Mouse (Mus musculus) kidney, adult 11 months (tissue): ENCODE data around the gene Spns1.

Source experiments
- DNase-seq: peaks from one replicate; pipeline ENCODE4 v3.0.0; 2022

Gene Spns1

DNA sequence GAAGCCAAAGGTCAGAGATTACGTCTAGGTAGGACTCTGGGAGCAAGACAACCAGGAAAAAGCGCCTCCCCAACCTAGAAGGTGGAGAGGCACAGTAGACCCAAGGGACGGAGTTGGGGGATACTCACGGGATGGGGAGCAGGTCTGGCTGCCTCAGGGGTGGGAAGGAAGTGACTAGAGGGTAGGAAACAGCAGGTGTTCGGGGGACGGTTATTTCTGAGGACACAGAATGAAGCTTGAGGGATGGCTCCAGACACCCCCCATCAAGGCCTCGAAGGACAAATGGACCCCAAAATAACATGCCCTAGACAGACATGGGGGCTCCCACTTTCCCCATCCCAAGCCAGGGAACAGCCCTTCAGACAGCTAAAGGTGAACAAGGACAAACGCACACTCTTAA, 8.9 kb downstream of the Spns1 start:
- no peak for DNase-seq

DNA sequence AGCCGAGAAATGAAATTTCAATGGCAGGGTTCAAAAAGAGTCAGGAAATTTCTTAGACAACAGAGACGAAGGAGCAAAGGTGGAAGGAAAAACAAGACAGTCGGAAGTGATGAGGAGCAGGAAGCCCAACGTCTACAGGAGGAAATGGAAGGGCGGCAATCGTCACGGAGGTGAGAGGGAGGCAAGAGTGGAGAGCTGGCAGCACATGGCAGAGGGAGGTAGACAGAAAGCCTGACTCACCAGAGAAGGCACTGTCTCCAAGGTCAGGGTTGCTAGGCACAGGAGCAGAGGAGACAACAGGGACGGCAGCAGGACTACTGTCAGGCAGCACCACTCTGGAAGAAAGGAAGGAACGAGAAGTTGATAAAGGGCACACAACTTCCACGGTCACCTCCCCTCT, 9.6 kb downstream of the Spns1 start:
- DNase-seq: no peak

DNA sequence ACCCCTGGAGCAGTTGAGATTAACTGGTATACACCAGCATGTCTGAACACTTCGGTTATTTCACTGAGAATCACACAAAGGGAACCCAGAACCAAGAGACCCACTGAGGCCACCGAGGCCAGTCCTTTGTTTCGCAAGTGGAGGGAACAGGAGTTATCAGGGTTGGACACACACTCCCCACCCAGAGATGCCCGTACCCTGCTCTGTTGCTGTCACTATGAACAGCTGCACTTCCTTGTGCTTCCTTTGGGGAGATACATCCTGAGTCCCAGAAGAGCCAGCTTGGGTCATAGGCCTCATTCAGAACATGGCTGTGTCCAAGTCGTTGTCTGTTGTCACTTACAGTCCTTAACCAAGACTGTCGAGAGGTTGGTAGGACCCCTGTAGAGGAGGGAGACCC, 14.2 kb downstream of the Spns1 start:
- DNase-seq: no peak

DNA sequence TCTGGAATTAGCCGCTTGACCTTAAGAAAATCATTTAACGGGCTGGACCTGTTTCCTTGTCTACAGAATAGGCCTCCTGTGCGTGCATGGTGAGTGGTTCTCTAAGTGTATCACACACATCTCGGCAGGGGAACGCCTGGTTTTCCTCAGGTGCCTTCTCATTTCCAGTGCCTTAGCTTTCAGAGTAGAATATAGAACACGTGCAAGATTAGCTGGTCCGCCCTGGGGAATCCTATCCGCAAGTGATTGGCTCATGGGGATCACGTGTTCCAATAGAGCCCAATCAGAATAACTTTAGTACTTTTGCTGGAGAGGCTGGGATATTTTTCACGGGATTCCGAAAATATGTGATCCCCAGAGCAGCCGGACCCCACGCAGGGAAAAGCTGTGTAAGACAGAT, 18.2 kb downstream of the Spns1 start:
- DNase-seq: no peak

DNA sequence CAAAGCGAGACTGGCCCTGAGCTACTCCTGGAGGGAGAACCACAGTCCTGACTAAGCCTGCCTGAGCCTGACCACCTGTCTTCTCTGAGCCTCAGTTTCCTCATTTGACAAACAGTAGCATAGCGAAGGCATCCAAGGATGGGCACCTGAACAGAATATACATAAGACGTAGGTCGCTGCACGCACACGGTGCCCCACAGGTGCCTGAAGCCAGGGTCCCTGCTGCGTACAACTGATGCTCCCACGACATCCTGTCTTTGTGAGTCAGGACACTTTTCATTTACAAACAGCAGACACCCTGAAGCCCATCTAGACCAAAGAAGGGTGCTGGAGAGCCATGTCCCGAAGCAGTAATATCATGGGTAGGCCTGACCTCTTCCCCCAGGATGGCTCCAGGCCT, 18.8 kb downstream of the Spns1 start:
- DNase-seq: no peak

DNA sequence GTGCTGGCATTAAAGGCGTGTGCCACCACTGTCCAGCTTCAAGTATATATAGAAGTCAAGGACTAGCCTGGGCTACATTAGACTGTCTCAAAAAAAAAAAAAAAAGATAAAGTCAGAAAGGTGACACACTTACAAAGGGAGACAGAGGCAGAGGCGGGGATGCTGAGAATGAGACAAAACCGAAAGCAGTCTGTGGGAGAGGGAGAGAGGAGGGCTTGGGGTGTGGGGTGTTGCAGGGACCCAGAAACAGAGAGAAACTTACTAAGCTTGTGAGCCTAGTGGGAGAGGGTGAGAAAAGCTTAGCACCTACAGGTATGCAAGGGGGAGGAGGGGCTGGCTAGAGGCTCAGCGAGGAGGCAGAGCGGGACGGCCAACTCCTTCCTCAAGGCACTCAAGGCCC, 19.4 kb downstream of the Spns1 start:
- no peak for DNase-seq

DNA sequence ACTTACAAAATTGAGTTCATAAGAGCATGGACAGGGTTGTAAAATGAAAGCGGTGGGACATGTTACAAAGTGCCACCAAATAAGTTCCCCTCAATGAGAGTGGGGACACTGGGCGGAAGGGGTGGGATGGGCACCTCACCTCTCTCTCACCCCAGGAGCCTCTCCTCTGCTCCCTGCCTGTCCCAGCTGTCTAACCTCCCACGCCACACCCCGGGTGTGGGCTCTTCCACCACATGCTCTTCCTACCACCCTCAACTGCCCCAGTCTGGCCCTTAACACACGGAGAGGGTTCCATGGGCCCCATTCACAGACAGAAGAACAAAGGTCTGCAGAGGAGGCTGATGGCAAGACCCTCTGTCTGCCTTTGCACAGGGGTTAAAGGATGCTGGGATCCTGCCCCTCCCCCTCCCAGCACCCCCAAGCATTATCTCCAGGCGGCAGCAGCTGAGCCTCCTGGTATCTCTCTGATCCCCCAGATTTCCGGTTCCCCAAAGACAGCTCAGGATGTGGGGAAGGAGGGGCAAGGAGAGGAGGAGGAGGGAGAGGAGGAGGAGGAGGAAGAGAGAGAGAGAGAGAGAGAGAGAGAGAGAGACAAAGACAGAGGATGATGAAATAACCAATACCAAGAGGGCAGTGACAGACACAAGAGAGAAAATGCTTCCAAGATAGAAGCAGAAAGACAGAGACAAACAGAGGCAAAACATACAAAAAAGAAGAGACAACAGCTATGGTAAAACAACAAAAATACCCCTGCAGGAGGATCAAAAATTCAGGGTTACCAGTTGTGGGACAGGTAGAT, 20.3 kb downstream of the Spns1 start:
- DNase-seq: no peak

DNA sequence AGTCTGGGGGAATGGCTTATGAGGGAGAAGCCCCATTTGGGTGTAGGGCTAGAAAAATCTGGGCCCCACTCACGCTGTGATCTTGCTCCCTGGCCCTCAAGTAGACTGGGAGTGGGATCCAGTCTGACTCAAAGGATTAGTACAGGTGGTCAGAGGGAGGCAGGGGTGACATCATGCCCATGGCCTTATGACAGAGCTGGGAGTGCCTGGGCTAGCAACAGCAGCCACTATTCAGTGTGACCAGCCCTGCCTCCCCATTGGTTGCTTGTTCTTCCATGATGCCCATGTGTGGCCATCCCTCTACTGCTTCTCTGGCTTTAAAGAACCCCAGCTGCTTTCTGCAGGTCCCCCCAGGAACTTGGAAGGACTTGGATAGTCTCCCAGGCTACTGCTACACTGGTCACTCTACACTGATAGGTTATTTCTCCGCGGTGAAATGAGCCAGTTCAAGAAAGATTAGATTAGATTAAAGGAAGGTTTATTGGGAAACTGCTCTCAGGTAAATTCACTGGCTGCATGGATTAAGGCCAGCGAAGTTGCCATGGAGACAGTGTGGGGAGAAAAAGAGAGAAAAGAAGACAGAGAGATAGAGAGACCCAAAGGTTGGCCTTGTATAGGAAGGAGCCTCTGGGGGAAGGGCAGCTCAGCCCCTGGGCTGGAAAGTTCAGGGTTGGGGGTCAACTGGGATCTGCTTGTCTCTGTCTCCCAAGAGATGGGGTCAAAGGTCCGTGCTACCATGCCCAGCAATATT, 21.2 kb downstream of the Spns1 start:
- DNase-seq: no peak

DNA sequence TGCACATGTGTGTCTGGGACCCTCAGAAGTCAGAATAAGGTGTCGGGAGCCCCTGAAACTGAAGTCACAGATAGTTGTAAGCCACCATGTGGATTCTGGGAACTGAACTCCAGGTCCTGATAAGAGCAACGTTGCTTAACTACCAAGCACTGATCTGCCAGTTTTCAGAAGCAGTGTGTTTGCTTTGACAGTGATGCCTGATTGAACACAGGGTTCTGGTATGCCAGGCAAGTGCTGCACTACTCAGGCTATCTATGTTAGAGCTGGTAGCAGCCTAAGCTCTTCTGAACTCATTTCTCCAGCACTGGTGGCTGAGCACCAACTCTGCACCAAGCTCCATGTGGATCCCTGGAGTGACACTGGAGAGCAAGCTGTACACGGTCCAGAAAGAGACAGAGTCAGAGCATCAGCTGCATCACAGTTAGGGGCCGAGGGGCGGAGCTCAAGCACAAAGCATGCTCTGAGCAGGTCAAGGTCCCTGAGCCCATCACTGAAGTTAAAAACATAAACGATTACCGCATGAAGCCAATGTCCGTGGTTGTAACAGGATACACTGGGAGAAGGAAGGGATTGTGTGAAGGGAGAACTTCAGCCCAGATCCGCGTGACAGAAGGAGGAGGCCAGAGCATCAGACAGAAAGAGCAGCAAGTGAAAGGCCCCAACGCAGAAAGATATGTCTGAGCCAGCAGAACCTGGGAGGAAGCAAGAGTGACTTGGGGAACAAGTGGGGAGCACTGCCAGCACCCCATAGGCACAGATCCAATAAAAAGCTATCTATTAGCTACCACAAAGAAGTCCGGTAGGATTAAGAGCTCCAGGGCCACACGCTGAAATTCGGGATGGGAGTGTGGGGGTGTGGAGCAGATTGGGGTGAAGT, 22.3 kb downstream of the Spns1 start:
- DNase-seq: no peak

DNA sequence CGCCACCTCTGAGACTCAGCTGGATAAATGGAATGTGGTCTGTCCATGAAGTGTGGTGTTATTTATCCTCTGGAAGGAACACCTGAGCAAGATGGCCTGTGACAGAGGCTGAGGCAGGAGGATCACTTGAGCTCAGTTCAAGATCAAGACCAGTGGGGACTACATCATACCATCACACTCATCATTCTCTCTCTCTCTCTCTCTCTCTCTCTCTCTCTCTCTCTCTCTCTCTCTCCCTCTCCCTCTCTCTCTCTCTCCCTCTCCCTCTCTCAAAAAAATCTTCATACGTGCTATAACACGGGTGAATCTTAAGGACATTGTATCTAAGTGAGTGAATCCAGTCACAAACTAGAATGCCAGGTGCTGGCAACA, 23.3 kb downstream of the Spns1 start:
- DNase-seq: no peak

DNA sequence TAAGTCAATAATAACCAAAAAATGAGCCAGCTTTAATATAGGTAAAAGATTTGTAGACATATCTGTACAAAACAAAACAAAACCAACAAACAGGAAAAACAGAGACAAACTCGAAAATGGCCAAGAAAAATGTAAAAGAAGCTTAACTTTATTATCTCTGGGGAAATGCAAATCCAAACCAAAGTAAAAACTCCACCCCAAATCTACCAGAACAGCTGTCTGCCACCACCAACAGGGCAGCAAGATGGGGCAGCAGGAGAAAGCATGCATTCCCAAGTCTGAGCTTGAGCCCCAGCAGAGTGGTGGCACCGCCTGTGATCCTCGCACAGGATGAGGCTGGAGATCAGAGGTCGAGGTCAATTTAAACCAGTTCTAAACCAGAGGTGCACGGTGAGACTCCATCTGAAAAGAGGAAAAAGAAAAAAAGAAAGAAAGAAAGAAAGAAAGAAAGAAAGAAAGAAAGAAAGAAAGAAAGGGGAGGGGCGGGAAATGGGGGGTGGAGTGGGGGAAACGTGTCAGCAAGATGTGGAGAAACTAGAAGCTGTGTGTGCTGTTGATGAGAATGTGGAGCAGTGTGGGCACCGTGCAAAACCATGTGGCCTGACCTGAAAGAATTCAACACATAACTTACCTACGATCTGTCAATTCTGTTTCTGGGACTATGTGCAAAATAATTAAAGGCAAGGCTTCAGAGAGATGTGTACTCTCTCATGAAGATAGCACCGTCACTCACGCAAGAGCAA, 23.8 kb downstream of the Spns1 start:
- DNase-seq: no peak

DNA sequence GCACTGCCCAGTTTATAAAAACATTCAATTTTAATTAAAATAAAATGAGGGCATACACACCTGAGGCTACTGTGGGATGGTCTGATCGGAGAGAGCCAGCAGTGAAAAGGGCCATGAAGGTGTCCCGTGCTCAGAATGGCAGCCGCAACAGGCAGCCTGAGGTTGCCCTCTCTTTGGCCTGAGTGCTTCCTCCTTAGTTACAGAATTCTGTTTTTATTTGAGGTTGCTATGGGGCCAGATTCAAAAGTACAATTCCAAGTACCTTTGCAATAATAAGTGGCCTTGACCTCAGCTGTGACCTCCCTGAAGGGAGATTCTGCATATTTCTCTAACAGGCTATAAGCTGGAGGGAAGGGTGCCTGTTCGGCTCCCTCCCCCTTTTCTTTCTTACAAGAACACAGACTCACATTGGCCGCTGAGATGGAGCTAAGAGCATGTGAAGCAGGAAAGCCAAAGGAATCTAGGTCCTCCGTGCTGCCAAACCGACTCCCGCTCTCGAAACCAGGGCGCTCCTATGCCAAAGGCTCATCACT, 25.8 kb downstream of the Spns1 start:
- no peak for DNase-seq

DNA sequence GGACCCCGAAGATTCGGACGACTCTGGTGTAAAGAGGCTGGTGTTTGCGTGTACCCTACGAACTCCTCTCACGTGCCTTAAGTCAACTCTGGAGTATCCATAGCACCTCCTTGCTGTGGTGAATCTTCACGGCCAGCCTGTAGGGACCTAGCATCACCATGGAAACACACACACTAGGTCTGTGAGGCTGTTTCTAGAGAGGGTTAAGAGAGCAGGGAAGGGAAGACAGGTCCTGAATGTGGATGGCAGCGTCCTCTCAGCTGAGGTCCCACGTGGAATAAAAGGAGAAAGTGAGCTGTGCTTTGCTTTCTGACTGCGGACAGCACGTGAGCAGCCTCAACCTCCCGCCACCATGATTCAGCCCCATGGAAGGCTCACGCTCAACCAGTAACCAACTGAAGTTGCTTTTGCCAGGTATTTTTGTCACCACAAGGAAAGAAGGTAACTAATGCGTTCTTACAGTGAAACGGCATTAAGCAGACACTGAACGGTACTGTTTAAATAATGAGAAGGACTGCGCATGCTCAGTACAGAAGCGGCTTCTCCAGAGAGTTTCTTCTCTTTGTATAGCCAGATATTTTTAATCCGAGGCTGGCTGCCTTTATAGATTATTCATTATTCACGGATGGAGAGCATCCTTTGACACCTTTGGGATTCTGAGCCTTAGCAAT, 26.4 kb downstream of the Spns1 start:
- no peak for DNase-seq

DNA sequence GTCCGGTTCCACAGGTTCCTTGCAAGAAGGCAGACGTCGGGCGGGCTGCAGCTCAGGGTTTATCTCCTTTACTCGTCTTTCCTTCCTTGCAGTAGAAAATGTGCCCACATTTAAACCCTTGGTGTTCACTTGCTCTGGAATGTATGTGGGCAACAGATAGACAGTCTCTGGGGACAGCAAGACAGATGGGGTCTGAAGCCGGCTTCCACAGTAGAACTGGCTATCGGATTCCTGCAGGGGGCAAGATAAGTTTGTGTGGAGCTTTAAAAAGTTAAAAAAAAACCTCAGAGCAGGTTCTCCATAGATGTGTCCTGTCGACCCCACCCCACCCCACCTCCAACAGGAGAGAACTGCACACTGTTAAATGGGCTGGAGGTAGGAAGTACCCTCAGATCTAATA, 29.0 kb downstream of the Spns1 start:
- DNase-seq: no peak

DNA sequence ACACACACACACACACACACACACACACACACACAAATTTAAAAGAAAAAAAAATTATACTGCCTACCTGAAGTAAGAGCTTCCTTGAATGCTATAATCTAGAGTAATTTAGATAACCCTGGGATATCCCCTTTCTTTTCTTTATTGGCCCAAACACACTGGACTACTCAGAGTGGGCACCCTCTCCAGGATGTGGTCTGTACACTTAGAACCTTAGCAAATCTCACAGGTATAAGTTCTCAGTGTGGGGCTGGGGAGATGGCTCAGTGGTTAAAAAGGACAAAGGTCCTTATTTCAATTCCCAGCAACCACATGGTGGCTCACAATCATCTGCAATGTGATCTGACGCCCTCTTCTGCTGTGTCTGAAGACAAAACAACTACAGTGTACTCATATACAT, 30.2 kb downstream of the Spns1 start:
- no peak for DNase-seq

DNA sequence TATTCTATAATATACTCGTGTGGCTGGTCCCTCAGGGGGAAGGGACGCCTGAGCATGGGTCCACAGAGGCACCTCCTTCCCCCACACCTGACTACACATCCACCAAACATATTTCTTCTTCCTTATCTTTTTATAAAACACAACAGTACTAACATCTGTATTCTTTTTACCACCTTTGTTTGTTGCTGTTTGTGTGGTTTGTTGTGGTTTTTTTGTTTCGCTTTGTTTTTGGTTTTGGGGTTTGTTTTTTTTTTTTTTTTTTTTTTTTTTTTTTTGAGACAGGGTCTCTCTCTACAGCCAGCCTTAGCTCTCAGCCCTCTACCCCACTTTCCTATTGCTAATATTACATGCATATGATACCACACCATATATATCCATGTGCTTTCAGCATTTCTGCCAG, 31.3 kb downstream of the Spns1 start:
- no peak for DNase-seq

DNA sequence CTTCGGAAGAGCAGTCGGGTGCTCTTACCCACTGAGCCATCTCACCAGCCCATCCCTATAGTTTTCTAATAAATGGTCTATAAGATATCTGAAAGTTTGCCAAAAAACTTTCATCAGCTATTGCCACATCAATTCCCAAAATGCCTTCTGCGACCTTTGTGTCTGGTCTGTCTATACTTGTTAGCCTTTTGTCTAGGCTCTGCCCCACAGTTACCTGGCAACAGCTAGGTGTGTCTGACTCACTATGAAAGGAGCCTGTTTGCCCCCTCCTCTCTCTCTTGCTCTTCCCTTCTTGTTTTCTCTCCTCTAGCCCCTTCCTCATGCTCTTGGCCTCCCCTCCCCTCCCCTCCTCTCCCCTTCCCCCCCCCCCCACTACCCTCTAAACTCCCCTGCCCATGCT, 31.7 kb downstream of the Spns1 start:
- DNase-seq: no peak

DNA sequence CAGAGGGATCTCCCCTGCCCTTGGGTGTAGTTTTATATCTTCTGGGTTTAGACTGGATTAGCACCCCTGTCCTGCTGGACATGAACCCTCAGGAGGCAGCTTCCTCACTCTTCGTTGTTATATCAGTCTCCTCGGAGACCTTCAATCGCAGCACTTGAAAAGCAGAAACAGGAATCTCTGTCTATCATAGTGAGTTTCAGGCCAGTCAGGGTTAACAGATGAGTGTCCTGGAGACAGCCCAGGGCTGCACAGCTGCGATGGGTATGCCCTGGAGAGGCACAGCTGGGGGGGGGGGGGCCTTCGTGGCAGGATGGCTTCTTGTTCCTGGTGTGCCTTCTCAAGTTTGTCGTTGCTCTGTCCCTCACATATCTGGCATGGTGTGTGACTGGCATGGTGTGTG, 36.4 kb downstream of the Spns1 start:
- no peak for DNase-seq

DNA sequence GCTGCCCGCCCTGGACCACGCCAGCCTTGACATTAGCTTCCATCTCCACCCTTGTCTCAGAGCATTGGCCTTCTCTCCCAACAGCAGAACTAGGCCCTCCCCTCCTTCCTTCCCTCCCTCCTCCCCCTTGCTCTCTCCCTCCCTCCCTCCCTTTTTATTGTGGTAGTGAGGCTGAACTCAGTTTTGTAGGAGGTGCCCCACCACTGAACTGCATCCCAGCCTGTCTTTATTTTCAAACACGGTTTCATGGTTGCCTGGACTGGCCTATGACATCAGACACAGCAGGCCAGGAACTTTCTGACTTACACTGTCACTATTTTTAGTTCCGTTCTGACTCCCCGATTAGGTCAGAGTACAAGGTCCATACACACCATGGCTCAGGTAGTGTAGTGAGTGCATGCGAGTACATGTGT, 37.0 kb downstream of the Spns1 start:
- peak; percentile 31 for DNase-seq

DNA sequence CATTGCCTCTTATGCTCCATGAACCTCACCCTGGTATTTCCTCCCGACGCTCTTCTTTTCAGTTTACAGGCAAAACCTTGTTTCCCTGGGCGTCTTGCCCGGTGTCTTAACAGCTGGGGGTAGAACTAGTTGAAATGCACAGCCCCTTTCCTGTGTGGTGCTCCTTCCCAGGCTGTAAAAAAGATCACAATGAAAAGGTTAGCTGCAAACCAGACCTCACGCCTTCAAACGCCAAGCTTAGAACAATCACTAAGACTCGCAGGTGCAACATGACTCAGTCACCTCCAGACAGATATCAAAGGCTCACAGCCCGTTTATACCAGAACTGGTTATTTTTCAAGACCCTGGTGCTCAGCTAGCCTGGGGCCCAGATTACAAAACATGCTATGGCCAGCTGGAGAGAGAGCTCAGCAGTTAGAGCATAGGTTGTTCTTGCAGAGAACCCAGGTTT, 37.7 kb downstream of the Spns1 start:
- no peak for DNase-seq

DNA sequence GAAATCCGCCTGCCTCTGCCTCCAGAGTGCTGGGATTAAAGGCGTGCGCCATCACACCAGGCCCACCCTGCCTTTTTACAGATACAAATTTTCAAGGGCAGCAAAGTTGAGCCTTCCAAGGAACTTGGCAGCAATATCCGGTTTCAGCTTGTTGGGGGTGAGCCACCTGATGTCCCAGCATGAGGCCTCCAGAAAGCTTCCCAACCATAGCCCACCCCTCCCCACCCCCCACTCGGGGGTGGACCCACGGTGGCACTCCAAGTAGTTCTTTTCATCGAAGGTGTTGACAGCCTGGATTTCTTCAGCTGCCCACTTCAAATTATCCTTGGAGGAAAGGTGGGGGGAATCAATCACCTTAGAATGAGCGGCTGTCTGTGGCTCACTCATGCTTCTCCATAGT, 38.3 kb downstream of the Spns1 start:
- DNase-seq: no peak

DNA sequence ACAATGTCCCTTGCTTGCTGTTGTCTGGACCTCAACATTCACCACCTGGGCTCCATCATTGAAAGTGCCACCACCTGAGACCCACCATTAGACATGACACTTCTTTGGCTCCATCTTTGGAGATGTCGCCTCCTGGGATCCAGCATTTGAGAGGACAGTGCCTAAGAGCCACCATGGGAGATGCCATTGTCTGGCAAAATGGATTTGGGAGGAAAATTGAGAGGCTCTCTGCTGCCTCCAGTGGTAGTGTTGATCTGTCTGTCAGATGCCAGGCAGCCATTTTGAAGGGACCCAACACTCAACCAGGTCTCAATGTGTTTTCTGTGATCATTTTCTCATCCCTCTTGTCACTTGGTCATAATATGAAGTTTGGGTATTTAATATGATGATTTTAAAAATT, 41.7 kb downstream of the Spns1 start:
- no peak for DNase-seq
